Mouse (Mus musculus): Measurements from ENCODE around the gene Gjb1. TPM values are rescaled to one million over a fixed set of nuclear protein-coding genes. Genes with fewer than 3 reads are reported as not detected.
"Not testable (repeated sequence)": the region's sequence is repeated elsewhere in the genome, so short reads cannot be mapped to it uniquely, and the experiment has no call there.

Gene Gjb1
- polyA plus RNA-seq, 1 experiment from 2014 or later: 1.3 TPM

GRCm38 (mm10) chrX:101346475-101346874 lies 29.7 kb upstream of the Gjb1 start:
- Histone ChIP-seq H3K4me2 (ENCODE audit: low read depth, low read length) (no peak overlapping the region), H3K27ac (ENCODE audit: low read depth, low read length) (no peak overlapping the region), H3K9ac (replicated peaks; ENCODE audit: low read depth, low read length) (no peak overlapping the region), H3K4me1 (ENCODE audit: control insufficient read depth, insufficient read depth, low read length) (no peaks in the 10 kb centered on the region), H3K36me3 (ENCODE audit: control insufficient read depth, insufficient read depth, low read length) (no peaks in the 10 kb centered on the region), H3K9me3 (ENCODE audit: control insufficient read depth, low read length) (no peaks in the 10 kb centered on the region), H3K27me3 (ENCODE audit: control insufficient read depth, insufficient read depth, low read length) (no peaks in the 10 kb centered on the region), H3K4me3 (ENCODE audit: low read depth, low read length) (no peak overlapping the region)
- ATAC-seq (ENCODE audit: low read depth): no peak
- 52% methylated on average over 4 of the region's 4 CpGs for WGBS

DNA sequence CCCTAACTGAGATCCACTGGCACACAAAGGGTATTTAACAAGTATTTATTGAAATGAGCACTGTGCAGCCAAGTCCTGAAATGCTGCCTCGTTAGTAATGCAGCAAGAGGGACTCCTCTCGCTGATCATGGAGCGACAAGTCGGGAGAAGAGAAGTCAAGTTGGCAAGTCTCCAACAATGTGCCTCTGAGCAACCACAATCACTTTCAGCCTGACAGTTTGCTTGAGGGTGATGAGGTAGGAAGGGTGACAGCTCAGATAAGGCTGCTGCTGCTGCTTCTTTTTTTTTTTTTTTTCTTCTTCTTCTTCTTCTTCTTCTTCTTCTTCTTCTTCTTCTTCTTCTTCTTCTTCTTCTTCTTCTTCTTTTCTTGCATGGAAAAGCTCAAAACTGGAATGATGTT lies 25.0 kb upstream of the Gjb1 start:
- Histone ChIP-seq H3K9me3 (ENCODE audit: control insufficient read depth, low read length) (no peaks in the 10 kb centered on the region), H3K4me2 (ENCODE audit: low read depth, low read length) (no peak overlapping the region), H3K9ac (replicated peaks; ENCODE audit: low read depth, low read length) (no peak overlapping the region), H3K27ac (ENCODE audit: low read depth, low read length) (no peak overlapping the region), H3K27me3 (ENCODE audit: control insufficient read depth, insufficient read depth, low read length) (no peaks in the 10 kb centered on the region), H3K4me3 (ENCODE audit: low read depth, low read length) (no peak overlapping the region), H3K4me1 (ENCODE audit: control insufficient read depth, insufficient read depth, low read length) (no peaks in the 10 kb centered on the region), H3K36me3 (ENCODE audit: control insufficient read depth, insufficient read depth, low read length) (no peaks in the 10 kb centered on the region)
- 60% methylated on average over 4 of the region's 4 CpGs for WGBS
- ATAC-seq (ENCODE audit: low read depth): no peak

DNA sequence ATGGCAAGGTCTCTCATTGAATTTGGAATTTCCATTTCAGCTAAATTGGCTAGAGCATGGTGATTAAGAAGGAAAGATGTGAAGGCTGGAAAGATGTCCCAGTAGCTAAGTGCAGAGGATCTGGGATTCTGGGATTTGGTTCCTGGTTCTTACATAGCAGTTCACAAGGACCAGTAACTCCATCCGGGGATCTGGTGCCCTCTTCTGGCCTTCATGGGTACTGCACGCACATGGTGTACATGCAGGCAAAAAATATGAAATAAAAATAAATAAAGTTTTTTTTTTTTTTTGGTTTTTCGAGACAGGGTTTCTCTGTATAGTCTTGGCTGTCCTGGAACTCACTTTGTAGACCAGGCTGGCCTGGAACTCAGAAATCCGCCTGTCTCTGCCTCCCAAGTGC lies 17.3 kb upstream of the Gjb1 start:
- H3K4me2 ChIP-seq (ENCODE audit: low read depth, low read length); H3K36me3 ChIP-seq (ENCODE audit: control insufficient read depth, insufficient read depth, low read length); H3K9ac ChIP-seq (replicated peaks; ENCODE audit: low read depth, low read length); H3K4me1 ChIP-seq (ENCODE audit: control insufficient read depth, insufficient read depth, low read length); H3K4me3 ChIP-seq (ENCODE audit: low read depth, low read length); H3K27ac ChIP-seq (ENCODE audit: low read depth, low read length); H3K9me3 ChIP-seq (ENCODE audit: control insufficient read depth, low read length); ATAC-seq (ENCODE audit: low read depth); H3K27me3 ChIP-seq (ENCODE audit: control insufficient read depth, insufficient read depth, low read length): not testable (repeated sequence)
- WGBS: 66% methylated on average over 3 of the region's 4 CpGs

DNA sequence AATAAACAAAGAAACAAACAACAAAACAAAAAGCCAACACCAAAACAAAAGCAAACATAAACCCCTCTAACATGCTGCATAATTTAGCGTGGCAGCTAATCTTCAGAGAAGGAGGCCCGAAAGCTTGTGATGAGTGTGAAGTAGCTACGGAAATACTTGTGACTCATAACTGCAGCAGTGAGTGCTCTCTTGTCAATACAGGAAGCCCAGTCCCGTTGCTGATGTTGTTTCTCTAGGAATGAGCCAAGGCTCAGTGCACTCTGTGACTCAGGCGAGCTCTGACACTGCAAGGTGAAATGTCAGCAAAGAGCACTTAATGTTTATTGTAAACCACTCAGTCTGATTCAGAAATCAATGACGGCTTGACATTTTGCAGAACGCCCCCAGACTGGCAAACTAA lies 7.2 kb upstream of the Gjb1 start:
- Histone ChIP-seq H3K4me1 (ENCODE audit: control insufficient read depth, insufficient read depth, low read length) (no peaks in the 10 kb centered on the region), H3K4me3 (ENCODE audit: low read depth, low read length) (no peak overlapping the region), H3K9ac (replicated peaks; ENCODE audit: low read depth, low read length) (no peak overlapping the region), H3K9me3 (ENCODE audit: control insufficient read depth, low read length) (no peaks in the 10 kb centered on the region), H3K27me3 (ENCODE audit: control insufficient read depth, insufficient read depth, low read length) (no peaks in the 10 kb centered on the region), H3K4me2 (ENCODE audit: low read depth, low read length) (no peak overlapping the region), H3K36me3 (ENCODE audit: control insufficient read depth, insufficient read depth, low read length) (no peaks in the 10 kb centered on the region), H3K27ac (ENCODE audit: low read depth, low read length) (no peak overlapping the region)
- ATAC-seq (ENCODE audit: low read depth): no peak
- WGBS: 74% methylated on average over 7 of the region's 7 CpGs

DNA sequence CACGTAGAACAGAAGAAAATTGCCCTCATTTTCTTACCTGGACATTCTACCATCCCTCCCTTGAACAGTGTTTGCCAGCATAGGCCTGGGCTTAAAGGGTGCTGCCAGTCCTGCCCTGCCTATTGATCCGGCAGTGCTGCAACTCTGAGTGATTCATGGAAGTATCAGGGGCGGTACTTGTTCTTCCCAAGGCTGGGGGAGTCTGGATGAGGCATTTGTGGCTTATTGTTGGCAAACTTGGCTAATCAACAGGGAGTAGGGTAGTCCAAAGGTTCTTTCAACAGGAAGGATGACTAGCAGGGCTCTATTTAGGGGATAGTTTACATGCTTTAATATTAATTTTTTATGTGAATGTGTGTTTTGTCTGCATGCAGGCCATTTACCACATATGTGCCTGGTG lies 5.6 kb upstream of the Gjb1 start:
- Histone ChIP-seq H3K27me3 (ENCODE audit: control insufficient read depth, insufficient read depth, low read length) (no peaks in the 10 kb centered on the region), H3K36me3 (ENCODE audit: control insufficient read depth, insufficient read depth, low read length) (no peaks in the 10 kb centered on the region), H3K4me2 (ENCODE audit: low read depth, low read length) (no peak overlapping the region), H3K9me3 (ENCODE audit: control insufficient read depth, low read length) (no peaks in the 10 kb centered on the region), H3K9ac (replicated peaks; ENCODE audit: low read depth, low read length) (no peak overlapping the region), H3K4me1 (ENCODE audit: control insufficient read depth, insufficient read depth, low read length) (no peaks in the 10 kb centered on the region), H3K27ac (ENCODE audit: low read depth, low read length) (no peak overlapping the region), H3K4me3 (ENCODE audit: low read depth, low read length) (no peak overlapping the region)
- WGBS: 65% methylated on average over 3 of the region's 3 CpGs
- ATAC-seq (ENCODE audit: low read depth): no peak

GRCm38 (mm10) chrX:101372946-101373345 lies 3.2 kb upstream of the Gjb1 start:
- H3K27ac ChIP-seq (ENCODE audit: low read depth, low read length): no peak overlapping the region
- no peaks in the 10 kb centered on the region for H3K9me3 ChIP-seq (ENCODE audit: control insufficient read depth, low read length)
- no peaks in the 10 kb centered on the region for H3K4me1 ChIP-seq (ENCODE audit: control insufficient read depth, insufficient read depth, low read length)
- no peak overlapping the region for H3K9ac ChIP-seq (replicated peaks; ENCODE audit: low read depth, low read length)
- no peak overlapping the region for H3K4me3 ChIP-seq (ENCODE audit: low read depth, low read length)
- WGBS: 57% methylated on average over 5 of the region's 5 CpGs
- ATAC-seq (ENCODE audit: low read depth): no peak
- no peaks in the 10 kb centered on the region for H3K36me3 ChIP-seq (ENCODE audit: control insufficient read depth, insufficient read depth, low read length)
- no peak overlapping the region for H3K4me2 ChIP-seq (ENCODE audit: low read depth, low read length)
- no peaks in the 10 kb centered on the region for H3K27me3 ChIP-seq (ENCODE audit: control insufficient read depth, insufficient read depth, low read length)

DNA sequence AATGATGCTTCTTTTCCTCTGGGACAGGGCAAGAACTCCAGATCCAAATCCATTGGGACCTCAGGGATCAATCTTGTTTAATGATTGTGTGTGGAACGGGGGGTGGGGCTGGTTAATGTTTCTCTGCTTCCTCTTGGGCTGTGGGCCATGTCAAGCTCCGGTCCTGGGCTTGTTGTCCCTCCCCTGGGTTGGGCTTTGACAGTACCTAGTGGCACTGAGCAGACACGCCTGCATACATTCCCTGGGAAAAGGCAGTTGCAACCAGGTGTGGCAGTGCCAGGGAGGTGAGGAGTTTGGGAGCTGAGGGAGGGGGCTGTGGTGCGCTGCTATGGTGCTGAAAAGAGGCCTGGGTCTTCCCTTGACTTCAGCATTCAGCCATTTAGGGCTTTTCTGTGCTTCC lies 898 bp downstream of the Gjb1 start:
- no peaks in the 10 kb centered on the region for H3K27me3 ChIP-seq (ENCODE audit: control insufficient read depth, insufficient read depth, low read length)
- H3K4me3 ChIP-seq (ENCODE audit: low read depth, low read length): no peak overlapping the region
- H3K4me2 ChIP-seq (ENCODE audit: low read depth, low read length): no peak overlapping the region
- no peak overlapping the region for H3K9ac ChIP-seq (replicated peaks; ENCODE audit: low read depth, low read length)
- no peaks in the 10 kb centered on the region for H3K4me1 ChIP-seq (ENCODE audit: control insufficient read depth, insufficient read depth, low read length)
- H3K9me3 ChIP-seq (ENCODE audit: control insufficient read depth, low read length): no peaks in the 10 kb centered on the region
- no peaks in the 10 kb centered on the region for H3K36me3 ChIP-seq (ENCODE audit: control insufficient read depth, insufficient read depth, low read length)
- no peak for ATAC-seq (ENCODE audit: low read depth)
- 64% methylated on average over 4 of the region's 4 CpGs for WGBS
- H3K27ac ChIP-seq (ENCODE audit: low read depth, low read length): no peak overlapping the region

- 78% methylated on average over 1 of the region's 1 CpGs for WGBS
- no peak for ATAC-seq (ENCODE audit: low read depth)
These were observed 3.6 kb downstream of the Gjb1 start for GRCm38 (mm10) chrX:101379744-101380143.

DNA sequence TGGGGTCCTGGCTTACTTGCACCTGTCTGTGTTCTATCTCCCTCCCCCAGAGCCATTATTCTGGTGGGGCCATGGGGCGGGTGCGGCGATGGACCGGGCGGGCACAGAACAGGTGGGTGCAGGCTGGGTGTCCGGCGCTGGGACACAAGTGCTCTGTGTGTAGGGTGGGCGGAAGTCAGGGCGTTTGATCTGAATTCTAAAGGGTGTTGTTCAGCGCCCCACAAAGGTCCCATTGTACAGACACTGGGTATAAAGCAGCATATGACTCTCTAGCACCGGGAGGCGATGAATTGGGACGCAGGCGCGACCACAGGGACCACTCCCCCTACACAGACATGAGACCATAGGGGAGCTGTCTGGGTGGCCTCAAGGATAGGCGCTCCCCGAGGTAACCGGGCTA lies 7.3 kb downstream of the Gjb1 start:
- Histone ChIP-seq H3K27me3 (ENCODE audit: control insufficient read depth, insufficient read depth, low read length) (no peaks in the 10 kb centered on the region), H3K36me3 (ENCODE audit: control insufficient read depth, insufficient read depth, low read length) (no peaks in the 10 kb centered on the region), H3K4me2 (ENCODE audit: low read depth, low read length) (no peak overlapping the region), H3K27ac (ENCODE audit: low read depth, low read length) (no peak overlapping the region), H3K4me1 (ENCODE audit: control insufficient read depth, insufficient read depth, low read length) (no peaks in the 10 kb centered on the region), H3K9me3 (ENCODE audit: control insufficient read depth, low read length) (no peaks in the 10 kb centered on the region), H3K9ac (replicated peaks; ENCODE audit: low read depth, low read length) (no peak overlapping the region), H3K4me3 (ENCODE audit: low read depth, low read length) (no peak overlapping the region)
- ATAC-seq (ENCODE audit: low read depth): peak; percentile 5; the same call in 1 of the 2 replicates
- 14% methylated on average over 18 of the region's 18 CpGs for WGBS

More at GRCm38 (mm10) chrX:101379744-101380143, 3.6 kb downstream of the Gjb1 start:
- no peaks in the 10 kb centered on the region for H3K27me3 ChIP-seq (ENCODE audit: control insufficient read depth, insufficient read depth, low read length)
- no peak overlapping the region for H3K27ac ChIP-seq (ENCODE audit: low read depth, low read length)
- no peaks in the 10 kb centered on the region for H3K9me3 ChIP-seq (ENCODE audit: control insufficient read depth, low read length)
- H3K4me1 ChIP-seq (ENCODE audit: control insufficient read depth, insufficient read depth, low read length): no peaks in the 10 kb centered on the region
- no peak overlapping the region for H3K9ac ChIP-seq (replicated peaks; ENCODE audit: low read depth, low read length)
- H3K36me3 ChIP-seq (ENCODE audit: control insufficient read depth, insufficient read depth, low read length): no peaks in the 10 kb centered on the region
- no peak overlapping the region for H3K4me3 ChIP-seq (ENCODE audit: low read depth, low read length)
- H3K4me2 ChIP-seq (ENCODE audit: low read depth, low read length): no peak overlapping the region
